ENCODE assay signal across 8 mouse cellular contexts in the genomic region with DNA sequence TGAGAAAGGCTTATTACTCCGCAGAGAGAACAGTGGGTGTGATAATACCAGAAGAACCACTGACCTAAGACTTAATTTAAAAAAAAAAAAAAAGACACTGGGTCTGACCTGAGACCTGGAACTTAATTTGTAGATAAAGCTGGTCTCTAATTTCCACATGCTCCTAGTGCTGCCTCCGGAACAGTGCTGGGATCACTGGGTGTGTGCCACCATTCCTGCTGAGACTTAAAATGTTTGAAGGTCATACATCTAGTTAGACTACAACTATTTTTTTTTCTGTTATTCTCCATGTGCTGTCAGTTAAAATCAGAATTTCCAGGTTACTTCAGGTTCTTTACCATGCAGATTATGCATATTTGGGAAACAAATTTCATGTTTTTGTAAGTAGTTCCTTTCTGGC. TPM values are rescaled to one million over a fixed set of nuclear protein-coding genes. Genes with fewer than 3 reads are reported as not detected.
DNase-seq lines count a peak whose midpoint lies in the region; ATAC-seq and TF ChIP-seq lines count a peak whose summit lies in the region.

No protein-coding gene starts in this region.

- H3K27ac ChIP-seq in layer of hippocampus, adult 2 months = 0 out of 2 replicates have a peak overlapping the region, but pooled peaks have one; percentile 18
- H3K27ac ChIP-seq in embryonic facial prominence, embryonic 11.5 days (replicated peaks; ENCODE audit: low read depth, low read length) = no peak overlapping the region
- no peak overlapping the region for H3K27ac ChIP-seq in hindbrain, postnatal 0 days
- no peak overlapping the region for H3K27ac ChIP-seq in midbrain, postnatal 0 days (ENCODE audit: low read depth, low read length)

- H3K4me3 ChIP-seq in layer of hippocampus, adult 2 months = peak overlapping the region; percentile 96; the same call in 1 of the 2 replicates
- peak overlapping the region; percentile 0 for H3K4me3 ChIP-seq in embryonic facial prominence, embryonic 11.5 days (ENCODE audit: low read depth, low read length)
- peak overlapping the region; percentile 92 for H3K4me3 ChIP-seq in hindbrain, postnatal 0 days (ENCODE audit: low read length)
- H3K4me3 ChIP-seq in midbrain, postnatal 0 days (ENCODE audit: low read depth, low read length) = peak overlapping the region; percentile 95

- H3K4me2 ChIP-seq in embryonic facial prominence, embryonic 11.5 days (ENCODE audit: low read depth, low read length) = peak overlapping the region; percentile 23; the same call in 1 of the 2 replicates
- peak overlapping the region; percentile 63 for H3K4me2 ChIP-seq in hindbrain, postnatal 0 days (ENCODE audit: low read depth, low read length)
- peak overlapping the region; percentile 55 for H3K4me2 ChIP-seq in midbrain, postnatal 0 days (ENCODE audit: low read depth, low read length, poor library complexity, severe bottlenecking)

- no peaks in the 10 kb centered on the region for H3K9me3 ChIP-seq in embryonic facial prominence, embryonic 11.5 days (replicated peaks; ENCODE audit: control insufficient read depth, low read length)
- no peaks in the 10 kb centered on the region for H3K9me3 ChIP-seq in hindbrain, postnatal 0 days (ENCODE audit: low read length)
- no peaks in the 10 kb centered on the region for H3K9me3 ChIP-seq in midbrain, postnatal 0 days (ENCODE audit: low read length)

- DNase-seq in layer of hippocampus, adult 2 months (ENCODE audit: low spot score in 2 of 2) = no peak
- no peak for DNase-seq in layer of hippocampus, adult 9-10 months (ENCODE audit: low spot score)
- DNase-seq in embryonic facial prominence, embryonic 11.5 days (ENCODE audit: low spot score) = no peak
- DNase-seq in hindbrain, postnatal 0 days (ENCODE audit: low spot score) = no peak
- no peak for DNase-seq in midbrain, postnatal 0 days (ENCODE audit: low spot score)
- DNase-seq in adrenal gland, postnatal 4 days (ENCODE audit: low spot score in 2 of 2) = no peak
- DNase-seq in left cerebral cortex, adult 9 months (ENCODE audit: low spot score in 2 of 2) = no peak
- DNase-seq in frontal cortex, postnatal 25 days (ENCODE audit: low spot score in 2 of 2) = no peak

- no peaks in the 10 kb centered on the region for H3K4me1 ChIP-seq in embryonic facial prominence, embryonic 11.5 days (ENCODE audit: control insufficient read depth, insufficient read depth, low read length)
- peaks cover 21% of the 10 kb centered on the region for H3K4me1 ChIP-seq in hindbrain, postnatal 0 days (ENCODE audit: insufficient read depth, low read length)
- peaks cover 14% of the 10 kb centered on the region for H3K4me1 ChIP-seq in midbrain, postnatal 0 days (ENCODE audit: insufficient read depth, low read length)

- no peaks in the 10 kb centered on the region for H3K36me3 ChIP-seq in embryonic facial prominence, embryonic 11.5 days (replicated peaks; ENCODE audit: control insufficient read depth, insufficient read depth, low read depth, low read length)
- H3K36me3 ChIP-seq in hindbrain, postnatal 0 days (ENCODE audit: insufficient read depth, low read length) = no peaks in the 10 kb centered on the region
- H3K36me3 ChIP-seq in midbrain, postnatal 0 days (ENCODE audit: insufficient read depth, low read length) = peaks cover 8% of the 10 kb centered on the region

- ATAC-seq in embryonic facial prominence, embryonic 11.5 days (replicated peaks; ENCODE audit: insufficient number of reproducible peaks, low FRiP score, low TSS enrichment, low read depth) = no peak
- no peak for ATAC-seq in hindbrain, postnatal 0 days
- ATAC-seq in midbrain, postnatal 0 days (ENCODE audit: low FRiP score) = no peak

- WGBS in embryonic facial prominence, embryonic 11.5 days = 72% methylated on average over 2 of the region's 2 CpGs
- WGBS in hindbrain, postnatal 0 days = 47% methylated on average over 2 of the region's 2 CpGs
- 36% methylated on average over 2 of the region's 2 CpGs for WGBS in midbrain, postnatal 0 days

- no peaks in the 10 kb centered on the region for H3K27me3 ChIP-seq in embryonic facial prominence, embryonic 11.5 days (ENCODE audit: control insufficient read depth, insufficient read depth, low read length)
- no peaks in the 10 kb centered on the region for H3K27me3 ChIP-seq in hindbrain, postnatal 0 days (ENCODE audit: insufficient read depth, low read length)
- H3K27me3 ChIP-seq in midbrain, postnatal 0 days (ENCODE audit: insufficient read depth, low read length) = no peaks in the 10 kb centered on the region

- H3K9ac ChIP-seq in embryonic facial prominence, embryonic 11.5 days (replicated peaks; ENCODE audit: low read length) = no peak overlapping the region
- H3K9ac ChIP-seq in hindbrain, postnatal 0 days (replicated peaks; ENCODE audit: low read length) = 0 out of 2 replicates have a peak overlapping the region, but pooled peaks have one; percentile 17
- H3K9ac ChIP-seq in midbrain, postnatal 0 days (replicated peaks; ENCODE audit: low read length, poor library complexity, severe bottlenecking) = 0 out of 2 replicates have a peak overlapping the region, but pooled peaks have one; percentile 19

- TF ChIP-seq CTCF in layer of hippocampus, adult 2 months (conservative IDR thresholded peaks at IDR 0.05) = no peak
- TF ChIP-seq CTCF in hindbrain, postnatal 0 days (IDR thresholded peaks at IDR 0.05; ENCODE audit: low read depth) = no peak
- no peak for TF ChIP-seq CTCF in midbrain, postnatal 0 days (IDR thresholded peaks at IDR 0.05)

RNA-seq across cellular contexts. Expression of gene Tcta, which starts 2.2 kb away (rescaled TPM):
- 10 to 100 TPM; 35.4 to 36.0 TPM for total RNA-seq in layer of hippocampus, adult 2 months (2021)
- polyA plus RNA-seq in embryonic facial prominence, embryonic 11.5 days (2014; fragmentation: Nextera tagmentation; extraction: Ambion mirVana) = 20.6 and 25.4 TPM in 2 replicates
- total RNA-seq in hindbrain, postnatal 0 days (2014; rRNA removed) = 65.2 and 66.5 TPM in 2 replicates
- polyA plus RNA-seq in hindbrain, postnatal 0 days (2015; fragmentation: Nextera tagmentation; extraction: Ambion mirVana) = 79.4 and 80.3 TPM in 2 replicates
- total RNA-seq in midbrain, postnatal 0 days (2014; rRNA removed) = 59.8 and 61.2 TPM in 2 replicates
- polyA plus RNA-seq in midbrain, postnatal 0 days (2015; fragmentation: Nextera tagmentation; extraction: Ambion mirVana) = 76.3 and 79.8 TPM in 2 replicates
- 10 to 100 TPM; 32.7 to 36.7 TPM for total RNA-seq in adrenal gland, postnatal 4 days (2021)

RNA-seq across cellular contexts. Expression of gene Rhoa, which starts 2.2 kb away (rescaled TPM):
- 100 to 1,000 TPM; 155 to 163 TPM for total RNA-seq in layer of hippocampus, adult 2 months (2021)
- 282 and 303 TPM in 2 replicates for polyA plus RNA-seq in embryonic facial prominence, embryonic 11.5 days (2014; fragmentation: Nextera tagmentation; extraction: Ambion mirVana)
- total RNA-seq in hindbrain, postnatal 0 days (2014; rRNA removed) = 105 and 106 TPM in 2 replicates
- polyA plus RNA-seq in hindbrain, postnatal 0 days (2015; fragmentation: Nextera tagmentation; extraction: Ambion mirVana) = 268 and 276 TPM in 2 replicates
- total RNA-seq in midbrain, postnatal 0 days (2014; rRNA removed) = 120 and 124 TPM in 2 replicates
- polyA plus RNA-seq in midbrain, postnatal 0 days (2015; fragmentation: Nextera tagmentation; extraction: Ambion mirVana) = 242 and 252 TPM in 2 replicates
- 100 to 1,000 TPM; 357 to 360 TPM for total RNA-seq in adrenal gland, postnatal 4 days (2021)

RNA-seq across cellular contexts. Expression of gene Amt, which starts 11.5 kb away (rescaled TPM):
- 10 to 100 TPM; 32.9 to 34.4 TPM for total RNA-seq in layer of hippocampus, adult 2 months (2021)
- polyA plus RNA-seq in embryonic facial prominence, embryonic 11.5 days (2014; fragmentation: Nextera tagmentation; extraction: Ambion mirVana) = 14.6 and 16.4 TPM in 2 replicates
- total RNA-seq in hindbrain, postnatal 0 days (2014; rRNA removed) = 22.5 and 27.1 TPM in 2 replicates
- 28.5 and 32.9 TPM in 2 replicates for polyA plus RNA-seq in hindbrain, postnatal 0 days (2015; fragmentation: Nextera tagmentation; extraction: Ambion mirVana)
- total RNA-seq in midbrain, postnatal 0 days (2014; rRNA removed) = 27.7 and 30.2 TPM in 2 replicates
- polyA plus RNA-seq in midbrain, postnatal 0 days (2015; fragmentation: Nextera tagmentation; extraction: Ambion mirVana) = 28.1 and 30.9 TPM in 2 replicates
- 10 to 100 TPM in 1 of 2 experiments, 1 to 10 TPM in 1; 9.5 to 10.8 TPM for total RNA-seq in adrenal gland, postnatal 4 days (2021)

RNA-seq across cellular contexts. Expression of gene Nicn1, which starts 17.9 kb away (rescaled TPM):
- 100 to 1,000 TPM; 109 to 114 TPM for total RNA-seq in layer of hippocampus, adult 2 months (2021)
- 48.4 TPM in 2 replicates for polyA plus RNA-seq in embryonic facial prominence, embryonic 11.5 days (2014; fragmentation: Nextera tagmentation; extraction: Ambion mirVana)
- 79.8 and 108 TPM in 2 replicates for total RNA-seq in hindbrain, postnatal 0 days (2014; rRNA removed)
- polyA plus RNA-seq in hindbrain, postnatal 0 days (2015; fragmentation: Nextera tagmentation; extraction: Ambion mirVana) = 114 and 118 TPM in 2 replicates
- 80.7 and 107 TPM in 2 replicates for total RNA-seq in midbrain, postnatal 0 days (2014; rRNA removed)
- 122 and 142 TPM in 2 replicates for polyA plus RNA-seq in midbrain, postnatal 0 days (2015; fragmentation: Nextera tagmentation; extraction: Ambion mirVana)
- total RNA-seq in adrenal gland, postnatal 4 days (2021) = 10 to 100 TPM; 26.4 to 27.2 TPM

RNA-seq across cellular contexts. Expression of gene Gpx1, which starts 30.6 kb away (rescaled TPM):
- total RNA-seq in layer of hippocampus, adult 2 months (2021) = 10 to 100 TPM; 62.2 to 64.1 TPM
- 888 and 899 TPM in 2 replicates for polyA plus RNA-seq in embryonic facial prominence, embryonic 11.5 days (2014; fragmentation: Nextera tagmentation; extraction: Ambion mirVana)
- 224 and 226 TPM in 2 replicates for total RNA-seq in hindbrain, postnatal 0 days (2014; rRNA removed)
- 426 and 460 TPM in 2 replicates for polyA plus RNA-seq in hindbrain, postnatal 0 days (2015; fragmentation: Nextera tagmentation; extraction: Ambion mirVana)
- total RNA-seq in midbrain, postnatal 0 days (2014; rRNA removed) = 225 and 226 TPM in 2 replicates
- polyA plus RNA-seq in midbrain, postnatal 0 days (2015; fragmentation: Nextera tagmentation; extraction: Ambion mirVana) = 430 and 447 TPM in 2 replicates
- 100 to 1,000 TPM; 473 to 481 TPM for total RNA-seq in adrenal gland, postnatal 4 days (2021)

Comparison
In these comparisons a context has a peak if more than half of its experiments do, and no peak if none do; other contexts are left out.
1. H3K4me3 ChIP-seq: peak in every context shown above with its lines; median percentile 96 in layer of hippocampus, adult 2 months; 95 in midbrain, postnatal 0 days; 92 in hindbrain, postnatal 0 days; 0 in embryonic facial prominence, embryonic 11.5 days.